Mouse (Mus musculus): ENCODE results near the gene Syt13.

GRCm38 (mm10) chr2:92938063-92938462 is 23.2 kb downstream of the Syt13 start:
- TF ChIP-seq CTCF (conservative IDR thresholded peaks at IDR 0.05; ENCODE audit: low read length) (no peak), NANOG (IDR thresholded peaks at IDR 0.05; ENCODE audit: borderline replicate concordance, low read length) (no peak)
